Mouse (Mus musculus) lung, embryonic 14.5 days (tissue): ENCODE measurements at regions not wholly inside any gene's neighbourhood (a gene's known extent, or its start where the extent isn't known, plus 50 kb on each side); places are given as distances from the start of the nearest gene placed in this dataset.
A peak's percentile ranks its signal among the peaks of the same experiment; 100 is the strongest.

Experiments
- ATAC-seq: fragments of 200-750 bp; cut with Nextera tagmentation; 2 replicates; pipeline ENCODE4 v1.8.0; 2017; ENCODE audit warnings: mild to moderate bottlenecking, moderate TSS enrichment, moderate library complexity; ENCODE audit not compliant: insufficient read depth
- DNase-seq: peaks from one replicate; pipeline ENCODE4 v3.0.0-alpha.2; 2015
- H3K27ac ChIP-seq: fragments of 300-500 bp; sonication (generic); 2 replicates; pipeline ENCODE4 v1.5.1; 2014; ENCODE audit warnings: low read depth, mild to moderate bottlenecking, moderate library complexity
- H3K27me3 ChIP-seq: fragments of 300-500 bp; sonication (generic); 2 replicates; pipeline ENCODE4 v1.6.1; 2014; ENCODE audit warnings: low read length, control low read depth; ENCODE audit not compliant: insufficient read depth
- H3K36me3 ChIP-seq: fragments of 300-500 bp; sonication (generic); 2 replicates; pipeline ENCODE4 v1.6.1; 2014; ENCODE audit warnings: control low read depth; ENCODE audit not compliant: insufficient read depth
- H3K4me1 ChIP-seq: fragments of 300-500 bp; sonication (generic); 2 replicates; pipeline ENCODE4 v1.6.1; 2014; ENCODE audit warnings: antibody characterized with exemption, control low read depth; ENCODE audit not compliant: insufficient read depth
- H3K4me2 ChIP-seq: fragments of 300-500 bp; sonication (generic); 2 replicates; pipeline ENCODE4 v1.6.1; 2014; ENCODE audit warnings: mild to moderate bottlenecking
- H3K4me3 ChIP-seq: fragments of 300-500 bp; sonication (generic); 2 replicates; pipeline ENCODE4 v1.5.1; 2014; ENCODE audit warnings: low read depth, low read length
- H3K9ac ChIP-seq: fragments of 300-500 bp; sonication (generic); 2 replicates; pipeline ENCODE4 v1.6.1; 2014
- H3K9me3 ChIP-seq: fragments of 300-500 bp; sonication (generic); 2 replicates; pipeline ENCODE4 v1.6.1; 2016; ENCODE audit warnings: low read depth, low read length, control low read depth
- CTCF ChIP-seq: IDR thresholded peaks from 2 replicates; pipeline ENCODE4 v1.5.1; 2016; ENCODE audit warnings: antibody characterized with exemption, low read depth
- WGBS: fragments of 180-500 bp; shearing (Covaris S2); extraction: QIAGEN DNeasy Blood & Tissue Kit; methylation state at CpG from one replicate; pipeline ENCODE4 v1.1.7; 2014; 5-methylcytosine and 5-hydroxymethylcytosine counted together

DNA sequence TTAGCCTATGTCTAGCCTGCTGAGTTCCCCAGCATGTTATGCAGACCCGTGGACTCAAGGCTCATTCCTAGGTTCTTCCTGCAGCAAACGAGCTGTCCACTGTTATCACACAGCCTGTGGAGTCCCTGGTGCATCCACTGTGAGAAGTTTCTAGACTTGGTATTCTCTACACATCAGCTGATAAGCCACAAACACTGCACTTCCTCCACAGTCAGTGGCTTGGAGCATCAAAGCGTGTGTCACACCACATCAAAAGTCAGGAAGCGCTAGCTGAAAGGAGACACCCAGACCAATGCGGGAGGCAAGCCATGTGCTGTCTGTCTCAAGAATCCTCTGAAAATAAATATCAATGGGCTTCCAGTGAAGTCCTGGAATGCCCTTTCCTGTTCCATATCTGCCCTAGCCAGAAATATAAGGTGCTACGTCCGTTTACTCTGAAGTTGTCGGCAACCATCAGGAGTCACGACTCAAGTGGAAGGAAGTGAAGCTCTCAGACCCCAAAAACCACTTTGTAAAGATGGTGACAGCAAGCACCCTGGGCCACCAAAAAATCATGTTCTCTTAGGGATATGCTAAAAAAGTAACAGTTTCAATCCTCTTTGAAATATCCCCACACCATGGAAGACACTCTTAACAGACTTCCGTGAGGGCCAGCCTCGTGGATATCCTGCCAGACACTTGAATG, 227.7 kb downstream of the Adgrl2 start:
- Histone ChIP-seq H3K27ac (no peak overlapping the region), H3K27me3 (no peaks in the 10 kb centered on the region), H3K9me3 (no peaks in the 10 kb centered on the region), H3K36me3 (no peaks in the 10 kb centered on the region), H3K4me3 (no peak overlapping the region), H3K9ac (no peak overlapping the region), H3K4me1 (0 out of 2 replicates have a peak, but pooled peaks cover 4% of the 10 kb centered on the region), H3K4me2 (no peak overlapping the region)
- 27% methylated on average over 11 of the region's 11 CpGs for WGBS
- TF ChIP-seq CTCF = no peak
- DNase-seq = peak; percentile 74
- ATAC-seq = peak; percentile 89

DNA sequence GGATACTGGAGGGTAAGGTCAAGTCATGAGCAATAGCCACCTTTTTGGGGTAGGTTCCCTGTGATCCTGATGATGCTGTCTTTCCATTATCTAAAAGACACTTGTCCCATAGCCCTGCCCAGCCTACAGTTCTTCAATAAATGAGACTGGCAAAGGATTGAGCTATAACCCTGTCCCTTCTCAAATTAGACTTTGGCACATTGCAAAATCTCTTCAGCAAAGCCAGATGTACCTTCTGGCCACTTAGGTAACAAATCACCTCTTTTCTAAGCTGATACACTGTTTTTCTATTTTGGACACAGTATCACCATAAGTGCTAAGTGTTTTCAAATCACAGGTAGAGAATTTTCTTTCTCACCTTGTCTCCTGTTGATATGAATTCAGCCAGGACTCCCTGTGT, 228.8 kb downstream of the Adgrl2 start:
- H3K4me3 ChIP-seq = no peak overlapping the region
- DNase-seq = no peak
- 0 out of 2 replicates have a peak, but pooled peaks cover 4% of the 10 kb centered on the region for H3K4me1 ChIP-seq
- no peaks in the 10 kb centered on the region for H3K9me3 ChIP-seq
- no peak for TF ChIP-seq CTCF
- no peak overlapping the region for H3K4me2 ChIP-seq
- H3K9ac ChIP-seq = no peak overlapping the region
- H3K27me3 ChIP-seq = no peaks in the 10 kb centered on the region
- ATAC-seq = no peak
- no peak overlapping the region for H3K27ac ChIP-seq
- no peaks in the 10 kb centered on the region for H3K36me3 ChIP-seq

DNA sequence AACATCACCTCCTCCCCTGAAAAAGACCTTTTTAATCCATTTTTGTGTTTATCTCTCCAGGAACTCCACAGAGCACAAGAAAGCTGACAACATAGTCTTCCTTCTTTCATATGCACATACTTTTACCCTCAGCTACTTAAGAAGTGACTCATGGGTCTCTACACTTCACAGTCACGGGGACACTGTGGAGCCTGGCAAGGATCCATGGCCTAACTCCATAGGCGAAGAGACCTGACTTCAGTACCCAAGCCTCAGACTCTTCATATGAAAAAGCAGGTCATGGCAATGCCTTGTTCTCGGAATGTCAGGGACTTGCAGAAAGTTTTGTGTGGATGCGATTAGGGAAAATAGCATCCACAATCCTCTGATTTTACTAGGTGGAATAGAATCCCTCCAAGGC, 230.9 kb downstream of the Adgrl2 start:
- H3K27me3 ChIP-seq = no peaks in the 10 kb centered on the region
- H3K4me3 ChIP-seq = no peak overlapping the region
- 0 out of 2 replicates have a peak, but pooled peaks cover 4% of the 10 kb centered on the region for H3K4me1 ChIP-seq
- DNase-seq (peak; percentile 47), ATAC-seq (no peak)
- no peak for TF ChIP-seq CTCF
- 71% methylated on average over 4 of the region's 4 CpGs for WGBS
- no peak overlapping the region for H3K27ac ChIP-seq
- H3K9ac ChIP-seq = no peak overlapping the region
- H3K9me3 ChIP-seq = no peaks in the 10 kb centered on the region
- H3K4me2 ChIP-seq = no peak overlapping the region
- H3K36me3 ChIP-seq = no peaks in the 10 kb centered on the region

DNA sequence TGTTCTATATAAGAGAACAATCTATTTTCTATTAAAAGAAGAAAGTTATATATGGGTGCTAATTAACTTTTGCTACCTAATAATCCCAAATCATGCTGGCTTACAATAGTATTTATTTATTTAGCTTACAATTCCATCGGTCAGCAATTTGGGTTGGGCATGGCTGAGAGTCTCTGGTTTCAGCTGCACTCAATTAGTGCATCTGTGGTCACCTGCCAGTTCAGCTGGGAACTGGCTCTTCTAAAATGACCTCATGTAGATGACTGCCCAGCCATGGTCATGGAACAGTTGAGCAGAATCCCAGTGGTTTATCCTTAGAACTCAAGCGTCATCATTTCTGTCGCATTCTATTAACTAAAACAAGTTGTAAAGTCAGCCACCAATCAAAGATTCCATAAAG, 244.1 kb downstream of the Adgrl2 start:
- H3K27ac ChIP-seq = no peak overlapping the region
- no peak for ATAC-seq

DNA sequence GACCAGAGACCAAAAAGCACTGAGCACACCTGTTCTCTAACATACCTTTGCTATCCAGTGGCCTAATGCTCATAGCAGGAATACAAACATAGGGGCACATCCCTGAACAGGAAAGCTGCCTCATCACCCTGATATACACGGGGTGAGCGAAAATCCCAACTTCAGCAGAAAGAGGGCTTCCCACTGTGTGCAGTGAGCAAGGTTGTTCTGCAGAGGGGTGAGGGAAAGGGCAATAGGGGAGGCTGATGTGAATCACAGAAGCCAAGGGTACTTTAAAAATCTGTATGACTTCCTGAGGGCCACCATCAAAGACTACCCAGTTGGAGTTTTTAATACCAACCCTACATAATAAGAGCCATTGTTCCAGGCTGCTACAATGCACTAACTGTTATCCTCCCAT, 245.7 kb downstream of the Adgrl2 start:
- peak; percentile 33 for DNase-seq
- peak; percentile 92 for ATAC-seq
- Histone ChIP-seq H3K4me3 (no peak overlapping the region), H3K27me3 (no peaks in the 10 kb centered on the region), H3K4me1 (no peaks in the 10 kb centered on the region), H3K9me3 (peaks cover 3% of the 10 kb centered on the region; the same call in 1 of the 2 replicates), H3K4me2 (no peak overlapping the region), H3K27ac (0 out of 2 replicates have a peak overlapping the region, but pooled peaks have one; percentile 1), H3K9ac (no peak overlapping the region), H3K36me3 (no peaks in the 10 kb centered on the region)
- 59% methylated on average over 2 of the region's 2 CpGs for WGBS
- TF ChIP-seq CTCF = no peak

More for the DNA sequence above, 244.1 kb downstream of the Adgrl2 start:
- no peak for DNase-seq
- no peaks in the 10 kb centered on the region for H3K27me3 ChIP-seq
- peaks cover 5% of the 10 kb centered on the region; the same call in 1 of the 2 replicates for H3K9me3 ChIP-seq
- H3K36me3 ChIP-seq = no peaks in the 10 kb centered on the region
- no peak overlapping the region for H3K4me3 ChIP-seq
- H3K4me1 ChIP-seq = no peaks in the 10 kb centered on the region
- WGBS = 79% methylated on average over 3 of the region's 3 CpGs
- no peak for TF ChIP-seq CTCF
- no peak overlapping the region for H3K9ac ChIP-seq
- H3K4me2 ChIP-seq = no peak overlapping the region

DNA sequence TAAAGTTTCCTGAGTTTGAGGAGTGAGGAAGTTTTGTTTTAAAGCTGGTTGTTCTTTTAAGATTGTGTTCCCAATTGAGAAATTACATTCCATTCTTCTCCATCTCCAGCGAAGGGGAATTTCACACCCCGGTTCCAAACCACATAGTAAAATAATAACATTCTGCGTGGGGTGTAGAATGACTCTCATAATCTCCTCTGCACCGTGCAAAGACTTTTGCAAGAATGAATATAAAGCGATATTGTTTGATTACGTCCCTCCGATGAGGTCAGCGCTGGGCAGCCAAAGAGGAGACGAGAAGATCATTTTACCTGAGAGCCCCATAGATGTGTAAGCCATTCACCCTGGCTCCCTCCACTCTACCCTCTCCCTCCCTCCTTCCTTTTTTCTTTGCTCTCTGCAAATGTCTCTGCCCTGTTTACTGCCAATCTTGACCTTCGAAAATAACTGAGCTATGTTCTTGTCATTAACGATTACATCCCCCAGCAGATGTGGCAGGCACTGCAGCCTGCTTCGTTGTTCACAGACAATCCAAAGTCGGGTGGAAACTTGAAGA, 256.1 kb downstream of the Adgrl2 start:
- 49% methylated on average over 13 of the region's 13 CpGs for WGBS
- H3K27me3 ChIP-seq = no peaks in the 10 kb centered on the region
- peaks cover 11% of the 10 kb centered on the region; the same call in 1 of the 2 replicates for H3K4me1 ChIP-seq
- no peak overlapping the region for H3K4me3 ChIP-seq
- H3K9me3 ChIP-seq = no peaks in the 10 kb centered on the region
- no peak overlapping the region for H3K27ac ChIP-seq
- ATAC-seq = 0 out of 2 replicates have a peak, but pooled peaks have one; percentile 27
- peak overlapping the region; percentile 38; the same call in 1 of the 2 replicates for H3K4me2 ChIP-seq
- no peak overlapping the region for H3K9ac ChIP-seq
- TF ChIP-seq CTCF = no peak
- no peak for DNase-seq
- no peaks in the 10 kb centered on the region for H3K36me3 ChIP-seq

DNA sequence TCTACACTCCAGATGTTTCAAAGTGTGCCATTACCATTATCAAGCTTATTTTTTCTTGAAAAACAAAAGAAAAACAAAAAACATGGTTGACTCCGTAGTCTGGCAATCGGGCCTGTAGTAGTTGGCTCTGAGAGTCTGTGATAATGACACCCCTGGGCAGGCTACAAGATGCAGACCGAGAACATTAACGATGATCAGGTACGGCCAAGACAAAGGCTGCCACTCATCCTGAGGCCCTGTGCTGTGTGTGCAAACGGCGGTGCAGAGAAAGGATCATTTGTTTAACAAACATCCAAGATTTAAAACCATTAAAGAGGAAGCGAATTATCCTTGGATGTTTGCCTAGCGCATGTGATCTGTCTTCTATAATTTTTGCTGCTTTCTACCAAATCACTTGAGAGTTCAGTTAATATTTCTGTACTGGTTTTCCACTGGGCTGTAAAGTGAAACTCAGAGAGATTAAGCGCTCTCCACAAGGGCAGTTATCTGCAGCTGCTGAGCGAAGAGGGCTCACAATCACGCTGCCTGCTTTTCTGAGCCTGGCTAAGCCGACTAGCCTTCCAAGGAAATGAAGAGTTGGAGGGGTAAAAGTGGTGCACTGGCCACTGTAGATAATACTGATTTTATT, 257.0 kb downstream of the Adgrl2 start:
- Histone ChIP-seq H3K4me1 (peaks cover 11% of the 10 kb centered on the region; the same call in 1 of the 2 replicates), H3K4me3 (no peak overlapping the region), H3K4me2 (peak overlapping the region; percentile 38), H3K9me3 (no peaks in the 10 kb centered on the region), H3K9ac (no peak overlapping the region; the same call in 1 of the 2 replicates), H3K36me3 (no peaks in the 10 kb centered on the region), H3K27ac (peak overlapping the region; percentile 37), H3K27me3 (no peaks in the 10 kb centered on the region)
- ATAC-seq (peak; percentile 41; the same call in 1 of the 2 replicates), DNase-seq (peak; percentile 75)
- TF ChIP-seq CTCF = no peak
- 24% methylated on average over 13 of the region's 13 CpGs for WGBS
